Mouse (Mus musculus): ENCODE measurements at regions not wholly inside any gene's neighbourhood (a gene's known extent, or its start where the extent isn't known, plus 50 kb on each side); places are given as distances from the start of the nearest gene placed in this dataset.

- DNase-seq = peak; percentile 67
These were observed 473.0 kb downstream of the Slc4a3 start for GRCm38 (mm10) chr1:76019071-76019470.

- no peak for DNase-seq
These were observed 478.6 kb downstream of the Slc4a3 start for GRCm38 (mm10) chr1:76024650-76025049.

DNA sequence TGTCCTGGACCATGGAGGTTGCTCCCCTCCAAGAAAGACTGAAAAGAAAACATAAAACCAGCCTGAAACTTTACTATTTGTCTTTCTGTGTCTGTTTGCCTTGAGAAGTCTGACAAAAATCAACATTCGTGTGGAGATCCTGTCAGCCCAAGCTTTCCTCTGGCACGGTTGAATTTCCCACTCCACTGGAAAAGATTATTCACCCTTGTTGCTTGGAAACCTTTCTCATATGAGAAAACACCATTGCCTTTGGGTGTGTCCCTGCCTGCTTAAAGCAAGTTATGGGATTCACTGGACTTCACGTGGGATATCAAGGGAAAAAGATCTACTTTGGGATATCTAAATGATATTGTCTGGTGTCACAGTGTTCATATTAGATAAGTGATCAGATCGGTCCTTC is 479.3 kb downstream of the Slc4a3 start:
- no peak for DNase-seq

DNA sequence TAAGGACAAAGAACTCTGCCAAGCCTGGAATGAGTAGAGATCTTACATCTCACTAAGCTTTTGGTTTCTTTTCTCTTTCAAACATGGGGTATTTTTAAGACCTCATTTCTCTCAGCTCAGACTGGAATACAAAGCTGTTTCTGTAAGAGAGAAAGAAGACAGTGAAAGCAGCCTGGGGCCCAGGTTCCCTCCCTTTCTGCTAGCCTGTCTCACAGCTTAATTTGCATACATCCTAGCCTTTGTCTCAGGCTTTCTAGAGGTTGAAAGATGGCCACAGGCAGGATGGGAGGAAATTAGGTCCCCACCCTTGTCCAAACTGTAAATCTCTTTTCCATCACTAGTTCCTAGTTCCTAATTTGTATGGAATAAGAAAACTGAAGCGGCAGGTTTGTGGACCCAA is 483.0 kb downstream of the Slc4a3 start:
- DNase-seq = no peak

- peak; percentile 12 for DNase-seq
These were observed 485.3 kb downstream of the Slc4a3 start for GRCm38 (mm10) chr1:76031171-76031922.

DNA sequence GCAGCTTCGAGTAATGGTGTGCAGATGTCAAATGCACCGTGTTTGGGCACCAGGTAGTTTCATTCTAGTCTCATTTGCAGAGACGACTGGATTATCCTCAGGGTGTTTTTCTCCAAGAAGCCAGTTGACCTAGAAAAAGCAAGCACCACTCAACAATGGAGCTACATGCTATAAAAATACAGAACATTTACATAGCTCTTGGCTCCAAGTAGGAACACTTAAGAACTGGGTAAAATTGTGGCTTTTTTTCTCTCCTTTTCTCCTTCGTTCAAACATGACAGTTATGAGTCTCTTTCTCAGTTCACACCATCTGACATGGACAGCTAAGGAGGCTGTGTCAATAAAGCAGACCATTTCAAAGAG is 485.8 kb downstream of the Slc4a3 start:
- DNase-seq = no peak

DNA sequence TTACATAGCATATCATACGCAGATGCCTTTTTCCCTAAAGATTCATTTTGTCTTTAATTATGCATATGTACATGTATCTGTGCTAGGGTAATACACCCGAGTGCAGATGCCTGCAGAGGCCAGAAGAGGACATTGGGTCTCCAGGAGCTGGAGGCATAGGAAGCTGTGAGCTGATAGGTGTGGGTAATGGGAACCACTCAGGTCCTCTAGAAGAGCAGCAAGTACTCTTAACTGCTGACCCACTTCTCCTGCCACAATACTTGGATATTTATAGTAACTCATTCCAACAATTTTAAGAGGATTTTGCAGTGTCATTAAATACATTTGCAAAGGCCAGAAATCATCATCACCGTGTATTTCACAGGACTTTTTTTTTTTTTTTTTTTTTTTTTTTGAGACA is 486.6 kb downstream of the Slc4a3 start:
- DNase-seq = no peak

DNA sequence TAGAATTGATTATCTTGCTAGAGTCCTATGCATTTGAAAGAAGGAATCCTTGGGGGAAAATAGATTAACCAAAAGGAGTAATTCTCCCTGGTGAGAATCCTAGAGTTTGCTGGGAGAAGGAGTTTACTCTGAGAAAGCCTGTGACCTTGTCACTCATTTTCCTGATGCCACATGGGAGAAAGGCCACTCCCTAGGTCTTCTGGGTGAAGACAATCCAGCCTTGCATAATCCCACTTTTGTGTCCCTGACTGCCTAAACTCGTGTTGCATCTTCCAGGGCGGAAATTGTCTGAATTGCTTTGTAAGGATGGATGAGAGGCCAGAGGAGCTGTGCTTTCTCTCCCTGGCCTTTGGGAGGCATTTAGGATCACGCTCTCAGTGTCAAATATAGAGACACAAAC is 490.2 kb downstream of the Slc4a3 start:
- DNase-seq = no peak

DNA sequence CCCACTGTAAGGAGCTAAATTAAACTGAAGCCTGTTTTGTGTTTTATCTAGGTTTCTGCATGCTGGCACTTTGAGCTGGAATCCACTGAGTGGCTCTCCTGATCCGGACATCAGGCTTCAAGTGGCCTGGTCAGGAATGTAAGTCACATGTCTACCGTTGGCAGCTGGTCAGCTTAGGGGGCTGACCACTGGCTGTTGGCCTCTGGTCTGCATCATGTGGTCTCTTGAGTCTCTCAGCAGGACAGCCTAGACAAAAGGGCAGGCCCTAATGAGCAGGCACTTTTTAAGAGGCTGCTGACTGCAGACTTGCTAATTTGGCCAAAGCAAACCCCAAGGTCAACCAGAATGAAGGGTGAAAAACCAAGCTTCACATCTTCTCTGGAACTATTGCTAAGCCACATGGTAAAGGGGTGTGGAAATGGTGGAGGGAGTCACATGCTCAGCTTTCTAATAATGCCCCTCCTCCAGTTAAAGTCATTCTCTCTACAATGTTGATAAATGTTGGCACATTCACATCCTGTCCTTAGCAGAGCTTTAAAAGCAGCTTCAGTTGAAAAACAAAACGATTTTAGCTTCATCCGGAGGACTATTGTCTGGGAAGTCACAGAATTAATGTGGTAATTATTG is 493.1 kb downstream of the Slc4a3 start:
- DNase-seq = peak; percentile 90

DNA sequence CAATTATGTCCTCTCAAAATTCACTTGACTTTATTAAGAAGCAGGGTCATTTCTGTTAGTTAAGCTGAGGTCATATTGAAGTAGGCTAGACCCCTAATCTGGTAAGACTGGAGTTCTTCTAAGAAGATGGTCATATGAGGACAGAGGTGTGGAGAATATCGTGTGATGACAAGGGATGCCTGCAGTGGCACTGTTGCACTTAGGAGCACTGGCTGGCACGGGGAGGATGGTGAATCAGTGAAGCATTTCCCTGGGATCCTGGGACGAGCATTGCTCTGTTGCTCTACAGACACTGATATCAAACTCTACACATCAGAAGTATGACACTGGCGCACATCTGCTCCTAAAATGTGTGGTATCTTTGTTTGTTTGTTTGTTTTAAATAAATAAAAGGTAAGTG is 493.6 kb downstream of the Slc4a3 start:
- no peak for DNase-seq

GRCm38 (mm10) chr1:76050264-76050663 is 504.2 kb downstream of the Slc4a3 start:
- no peak for DNase-seq

GRCm38 (mm10) chr1:76053378-76054171 is 507.5 kb downstream of the Slc4a3 start:
- DNase-seq = no peak

GRCm38 (mm10) chr1:76065783-76066182 is 519.7 kb downstream of the Slc4a3 start:
- DNase-seq = no peak

DNA sequence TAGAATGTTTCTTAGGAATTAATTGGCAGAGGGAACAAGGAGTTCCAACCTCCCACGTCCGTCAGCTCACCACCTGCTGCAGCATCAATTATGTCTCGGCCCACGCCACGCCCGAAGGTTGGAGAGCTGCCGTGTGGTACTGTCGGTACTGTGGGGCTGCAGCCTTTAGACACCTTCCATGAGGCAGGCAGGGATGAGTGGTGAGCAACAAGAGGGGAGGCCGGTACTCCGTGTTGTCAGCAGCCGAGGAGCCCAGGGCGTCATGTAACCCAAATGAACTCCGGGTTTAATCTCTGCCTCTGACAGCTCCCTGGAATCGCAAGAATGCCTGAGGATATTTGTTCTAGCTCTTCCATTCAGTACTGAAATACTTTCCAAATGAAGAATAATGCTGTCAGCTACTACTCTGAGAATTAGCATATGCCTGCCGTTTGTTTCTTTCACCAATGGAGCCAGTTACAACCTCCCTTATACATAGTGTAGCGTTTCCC is 524.8 kb downstream of the Slc4a3 start:
- peak; percentile 19 for DNase-seq

- DNase-seq = no peak
These were observed 529.1 kb downstream of the Slc4a3 start for GRCm38 (mm10) chr1:76075213-76075612.

DNA sequence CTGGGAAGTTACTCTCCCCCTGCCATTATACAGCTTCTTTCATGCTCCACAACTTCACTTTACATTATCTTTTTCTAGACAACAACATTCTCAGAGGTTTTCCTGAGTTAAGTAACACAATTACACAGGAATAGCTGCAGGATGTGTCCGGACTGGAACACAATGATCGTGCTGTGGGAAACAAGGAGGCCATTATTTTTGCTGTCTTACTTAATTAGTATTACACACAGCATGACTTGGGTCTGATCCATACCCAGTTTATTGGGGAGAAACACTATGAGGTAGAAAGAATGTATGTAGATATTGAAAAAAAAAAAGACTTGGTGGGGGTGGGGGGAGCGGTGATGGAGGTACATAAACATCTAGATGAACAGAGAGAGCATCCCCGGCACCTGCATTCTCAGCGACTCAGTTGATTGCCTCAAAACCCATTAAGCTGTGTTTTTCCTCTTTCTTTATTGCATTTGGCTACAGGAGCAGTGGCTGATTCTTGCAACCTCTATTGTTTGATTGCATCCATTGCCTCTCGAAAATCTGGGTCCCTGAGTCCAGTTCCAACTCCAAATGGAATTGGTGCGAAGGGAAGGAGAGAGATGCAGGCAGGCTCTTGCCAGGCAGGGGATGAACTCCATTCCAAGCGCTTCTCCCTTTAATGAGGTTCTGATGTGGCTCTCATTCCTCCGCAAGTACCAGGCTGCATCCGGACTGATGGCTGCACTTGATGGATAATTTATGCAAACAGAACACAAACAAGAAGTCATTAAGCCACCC is 529.8 kb downstream of the Slc4a3 start:
- no peak for DNase-seq

- DNase-seq = no peak
These were observed 534.2 kb downstream of the Slc4a3 start for GRCm38 (mm10) chr1:76080241-76080640.

DNA sequence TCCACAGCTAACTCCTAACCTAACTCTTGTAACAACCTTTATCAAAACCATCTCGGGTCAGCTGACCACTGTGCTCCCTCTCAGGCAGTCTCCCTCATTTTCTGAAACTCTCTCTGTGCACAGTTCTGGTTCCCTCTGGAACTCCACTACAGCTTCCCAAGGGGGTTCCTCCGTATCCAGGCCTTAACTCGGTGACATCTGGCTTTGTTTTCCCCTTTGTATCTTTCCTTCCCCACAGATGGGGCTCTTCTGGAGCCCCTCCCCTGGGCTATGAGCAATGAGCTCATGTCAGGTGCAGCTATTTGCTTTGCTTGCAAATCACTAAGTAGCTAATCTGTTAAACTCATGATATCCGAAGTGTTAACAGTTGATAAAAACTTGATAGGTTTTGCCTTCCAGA is 535.6 kb downstream of the Slc4a3 start:
- no peak for DNase-seq

DNA sequence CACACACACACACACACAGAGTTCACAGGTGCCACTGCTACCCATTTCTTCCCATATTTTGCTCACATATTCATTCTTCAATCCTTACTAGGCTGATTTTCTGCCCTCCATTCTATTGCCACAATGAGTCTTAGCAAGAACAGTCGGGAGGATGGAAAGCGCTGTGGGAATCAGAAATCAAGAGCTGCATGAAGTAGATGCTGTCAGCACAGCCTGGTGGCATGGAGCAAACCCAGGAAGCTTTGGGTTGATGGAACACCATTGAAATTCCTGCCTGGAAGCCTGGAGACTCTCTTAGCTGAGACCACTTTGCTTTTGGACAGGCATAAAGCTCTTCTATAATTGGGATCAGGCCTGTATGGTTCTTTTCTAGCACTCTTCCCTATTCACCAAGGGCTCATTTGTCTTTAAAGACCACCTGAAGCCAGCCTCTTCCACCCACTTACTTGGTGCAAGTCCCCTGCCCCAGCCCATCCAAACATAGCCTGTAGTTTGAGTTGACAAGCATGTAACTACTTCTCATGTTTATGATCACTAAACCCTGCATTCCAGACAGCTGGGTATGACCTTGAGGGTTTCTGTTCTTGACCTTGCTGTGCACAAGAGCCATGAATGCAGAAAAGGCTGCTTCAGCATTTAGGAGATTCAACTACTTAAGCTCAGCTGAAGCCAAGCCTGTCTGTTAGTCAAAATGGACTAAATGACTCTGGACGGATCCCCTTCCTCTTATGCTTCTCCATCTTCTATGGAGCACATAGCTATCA is 537.4 kb downstream of the Slc4a3 start:
- DNase-seq = no peak

- no peak for DNase-seq
These were observed 545.0 kb downstream of the Slc4a3 start for GRCm38 (mm10) chr1:76091031-76091430.

DNA sequence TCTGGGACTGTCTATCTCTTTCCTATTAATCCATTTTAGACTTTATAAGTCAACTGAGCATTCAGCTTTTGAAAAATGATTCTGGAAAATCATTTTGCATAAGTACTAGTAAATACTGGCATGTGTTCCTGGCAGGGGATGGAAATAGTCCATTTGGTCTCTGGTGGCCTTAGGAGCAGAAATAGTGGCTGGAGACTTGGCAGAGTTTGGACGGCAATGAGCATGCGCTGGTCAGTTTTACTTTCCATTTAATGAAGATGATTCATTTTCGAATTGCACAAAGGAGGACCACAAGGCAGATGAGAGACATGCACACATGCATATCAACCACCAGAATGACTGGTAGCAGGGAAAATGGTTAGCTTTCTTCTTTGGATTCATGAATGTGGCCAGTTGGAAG is 567.2 kb downstream of the Slc4a3 start:
- no peak for DNase-seq

GRCm38 (mm10) chr1:76120840-76121239 is 574.8 kb downstream of the Slc4a3 start:
- DNase-seq = no peak

Measured in kidney, postnatal 14 days (tissue).